Mouse (Mus musculus) limb, embryonic 12.5 days (tissue): Measurements from ENCODE around the gene Krtap28-13. TPM values are rescaled to one million over a fixed set of nuclear protein-coding genes. Genes with fewer than 3 reads are reported as not detected.

Source experiments
- ATAC-seq: fragments of 200-750 bp; cut with Nextera tagmentation; 2 replicates; pipeline ENCODE4 v1.8.0; 2017; ENCODE audit warnings: low read depth, moderate TSS enrichment; ENCODE audit not compliant: insufficient number of reproducible peaks, insufficient read depth, low FRiP score, low TSS enrichment
- H3K27ac ChIP-seq: fragments of 300-500 bp; sonication (generic); 2 replicates; pipeline ENCODE4 v1.5.1; 2016; ENCODE audit warnings: mild to moderate bottlenecking, moderate library complexity
- H3K27me3 ChIP-seq: fragments of 300-500 bp; sonication (generic); 2 replicates; pipeline ENCODE4 v1.6.1; 2016; ENCODE audit warnings: mild to moderate bottlenecking, moderate library complexity
- H3K36me3 ChIP-seq: fragments of 300-500 bp; sonication (generic); 2 replicates; pipeline ENCODE4 v1.6.1; 2016; ENCODE audit warnings: mild to moderate bottlenecking, moderate library complexity
- H3K4me1 ChIP-seq: fragments of 300-500 bp; sonication (generic); replicated peaks from 2 replicates; pipeline ENCODE4 v1.6.1; 2016
- H3K4me2 ChIP-seq: fragments of 300-500 bp; sonication (generic); 2 replicates; pipeline ENCODE4 v1.6.1; 2016; ENCODE audit warnings: mild to moderate bottlenecking, moderate library complexity
- H3K4me3 ChIP-seq: fragments of 300-500 bp; sonication (generic); replicated peaks from 2 replicates; pipeline ENCODE4 v1.5.1; 2016; ENCODE audit warnings: mild to moderate bottlenecking
- H3K9ac ChIP-seq: fragments of 300-500 bp; sonication (generic); replicated peaks from 2 replicates; pipeline ENCODE4 v1.6.1; 2016; ENCODE audit warnings: mild to moderate bottlenecking, moderate library complexity
- H3K9me3 ChIP-seq: fragments of 300-500 bp; sonication (generic); 2 replicates; pipeline ENCODE4 v1.6.1; 2016; ENCODE audit warnings: mild to moderate bottlenecking, moderate library complexity
- WGBS: fragments of 180-500 bp; shearing (Covaris S2); methylation state at CpG from one replicate; pipeline ENCODE4 v1.1.7; 2016; 5-methylcytosine and 5-hydroxymethylcytosine counted together
- polyA plus RNA-seq: library from polyadenylated mRNA; unstranded; fragments of >200 nt; fragmentation: Nextera tagmentation; extraction: Ambion mirVana; gene quantifications from 2 replicates; pipeline ENCODE4 v1.2.1, GENCODE M21; 2016

Gene Krtap28-13
- polyA plus RNA-seq, 1 experiment from 2014 or later, result not detected

- Histone ChIP-seq H3K27me3 (peaks cover 5% of the 10 kb centered on the region; the same call in 1 of the 2 replicates), H3K4me3 (no peak within 1 kb of the TSS), H3K4me1 (no peaks in the 10 kb centered on the region), H3K27ac (no peak within 1 kb of the TSS), H3K9me3 (no peaks in the 10 kb centered on the region), H3K9ac (no peak within 1 kb of the TSS), H3K36me3 (no peaks in the 10 kb centered on the region), H3K4me2 (no peak within 1 kb of the TSS)
- ATAC-seq, result no peak
- WGBS, result 75% methylated on average over 5 of the region's 5 CpGs
These were observed 15.8 kb upstream of the Krtap28-13 start, which contains the start of gene Gm47969 for GRCm38 (mm10) chr1:83044882-83045427. TSS of gene Gm47969 (plus strand) at chr1:83044932.

DNA sequence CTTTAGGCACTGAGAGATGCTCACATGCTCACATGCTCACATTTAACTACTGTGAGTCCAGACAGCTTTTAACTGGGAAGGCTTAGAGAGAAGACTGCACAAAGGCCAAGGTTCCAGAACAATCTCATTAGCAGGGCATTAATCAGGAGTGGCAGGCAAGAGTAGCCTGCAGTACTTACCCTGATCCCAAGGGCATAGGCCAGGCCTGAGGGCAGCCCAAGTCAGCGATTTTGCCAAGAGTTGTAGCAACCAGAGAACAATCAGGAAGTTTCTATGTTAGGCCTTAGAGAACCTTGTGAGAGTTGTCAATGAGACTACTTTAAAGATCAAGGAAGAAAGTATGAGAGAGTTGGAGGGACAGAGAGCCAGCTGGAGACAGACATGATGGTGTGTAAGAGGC, 2.2 kb upstream of the Krtap28-13 start:
- H3K27ac ChIP-seq, result no peak overlapping the region
- no peak overlapping the region for H3K9ac ChIP-seq
- no peak overlapping the region for H3K4me2 ChIP-seq
- H3K9me3 ChIP-seq, result no peaks in the 10 kb centered on the region
- H3K4me1 ChIP-seq, result no peaks in the 10 kb centered on the region
- H3K36me3 ChIP-seq, result no peaks in the 10 kb centered on the region
- no peaks in the 10 kb centered on the region for H3K27me3 ChIP-seq
- WGBS, result 39% methylated on average over 1 of the region's 1 CpGs
- no peak for ATAC-seq
- no peak overlapping the region for H3K4me3 ChIP-seq

- no peaks in the 10 kb centered on the region for H3K9me3 ChIP-seq
- ATAC-seq, result no peak
- H3K4me2 ChIP-seq, result no peak within 1 kb of the TSS
- H3K27ac ChIP-seq, result no peak within 1 kb of the TSS
- H3K4me1 ChIP-seq, result no peaks in the 10 kb centered on the region
- H3K36me3 ChIP-seq, result no peaks in the 10 kb centered on the region
- 91% methylated on average over 9 of the region's 9 CpGs for WGBS
- no peaks in the 10 kb centered on the region for H3K27me3 ChIP-seq
- H3K4me3 ChIP-seq, result no peak within 1 kb of the TSS
- H3K9ac ChIP-seq, result no peak within 1 kb of the TSS
These were observed 1.5 kb upstream of the Krtap28-13 start, which contains the start of gene A030005K14Rik for GRCm38 (mm10) chr1:83059278-83059677. TSS of gene A030005K14Rik (minus strand) at chr1:83059378.

- Histone ChIP-seq H3K36me3 (no peaks in the 10 kb centered on the region), H3K27ac (no peak overlapping the region), H3K9me3 (no peaks in the 10 kb centered on the region), H3K4me2 (no peak overlapping the region), H3K4me1 (no peaks in the 10 kb centered on the region), H3K9ac (no peak overlapping the region), H3K27me3 (no peaks in the 10 kb centered on the region), H3K4me3 (no peak overlapping the region)
- ATAC-seq, result no peak
- 33% methylated on average over 3 of the region's 3 CpGs for WGBS
These were observed 4.1 kb downstream of the Krtap28-13 start for GRCm38 (mm10) chr1:83064851-83065250.

- H3K9ac ChIP-seq, result no peak overlapping the region
- no peak overlapping the region for H3K4me2 ChIP-seq
- ATAC-seq, result no peak
- 78% methylated on average over 4 of the region's 4 CpGs for WGBS
- H3K4me3 ChIP-seq, result no peak overlapping the region
- H3K27ac ChIP-seq, result no peak overlapping the region
- H3K4me1 ChIP-seq, result no peaks in the 10 kb centered on the region
- no peaks in the 10 kb centered on the region for H3K36me3 ChIP-seq
- H3K9me3 ChIP-seq, result no peaks in the 10 kb centered on the region
- H3K27me3 ChIP-seq, result no peaks in the 10 kb centered on the region
These were observed 5.8 kb downstream of the Krtap28-13 start for GRCm38 (mm10) chr1:83066577-83066976.

- no peak overlapping the region for H3K27ac ChIP-seq
- 85% methylated on average over 10 of the region's 10 CpGs for WGBS
These were observed 6.5 kb downstream of the Krtap28-13 start for GRCm38 (mm10) chr1:83067205-83067604.

GRCm38 (mm10) chr1:83075526-83076189, 14.9 kb downstream of the Krtap28-13 start:
- no peak overlapping the region for H3K27ac ChIP-seq
- H3K4me3 ChIP-seq, result no peak overlapping the region; the same call in 1 of the 2 replicates
- H3K4me1 ChIP-seq, result no peaks in the 10 kb centered on the region
- H3K9me3 ChIP-seq, result no peaks in the 10 kb centered on the region
- H3K9ac ChIP-seq, result no peak overlapping the region
- no peak for ATAC-seq
- WGBS, result 49% methylated on average over 15 of the region's 15 CpGs
- H3K4me2 ChIP-seq, result peak overlapping the region; percentile 30; the same call in 1 of the 2 replicates
- H3K36me3 ChIP-seq, result no peaks in the 10 kb centered on the region
- H3K27me3 ChIP-seq, result no peaks in the 10 kb centered on the region

More at GRCm38 (mm10) chr1:83067205-83067604, 6.5 kb downstream of the Krtap28-13 start:
- no peak overlapping the region for H3K9ac ChIP-seq
- H3K27me3 ChIP-seq, result no peaks in the 10 kb centered on the region
- no peaks in the 10 kb centered on the region for H3K9me3 ChIP-seq
- H3K4me1 ChIP-seq, result no peaks in the 10 kb centered on the region
- H3K4me3 ChIP-seq, result no peak overlapping the region
- H3K4me2 ChIP-seq, result no peak overlapping the region
- ATAC-seq, result no peak
- no peaks in the 10 kb centered on the region for H3K36me3 ChIP-seq

DNA sequence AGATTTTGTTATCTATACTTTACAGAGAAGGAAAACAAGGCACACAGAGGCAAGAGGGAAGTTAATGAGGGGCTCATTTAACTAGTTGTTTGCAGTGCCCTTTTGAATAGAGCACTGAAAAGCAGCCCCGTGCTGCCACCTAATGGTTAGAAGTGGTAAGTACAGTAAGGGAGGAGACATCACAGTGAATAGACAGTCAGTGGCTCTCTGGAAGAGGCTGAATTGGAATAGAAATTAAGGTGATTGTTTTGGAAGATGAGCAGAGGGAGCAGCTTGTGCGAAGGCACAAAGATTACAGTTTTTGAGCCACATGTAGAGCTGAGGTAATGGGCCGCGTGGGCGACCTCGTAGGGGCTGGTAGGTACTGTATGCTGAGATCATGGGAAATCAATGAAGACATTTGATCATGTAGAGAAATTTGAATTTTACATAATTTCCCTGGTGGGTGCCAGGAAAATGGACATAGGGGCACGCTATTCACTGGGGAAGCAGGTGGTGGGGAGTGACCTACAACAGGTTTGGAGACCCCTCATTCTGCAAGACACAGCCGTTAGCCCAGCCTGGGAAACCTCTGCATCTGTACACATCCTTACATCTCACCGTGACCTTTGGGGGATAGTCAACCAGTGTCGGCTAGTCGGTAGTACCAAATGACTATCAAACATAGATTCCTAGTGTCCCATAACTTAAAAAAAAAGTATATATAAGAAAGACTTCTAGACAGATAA, 15.6 kb downstream of the Krtap28-13 start:
- H3K4me2 ChIP-seq, result peak overlapping the region; percentile 30; the same call in 1 of the 2 replicates

DNA sequence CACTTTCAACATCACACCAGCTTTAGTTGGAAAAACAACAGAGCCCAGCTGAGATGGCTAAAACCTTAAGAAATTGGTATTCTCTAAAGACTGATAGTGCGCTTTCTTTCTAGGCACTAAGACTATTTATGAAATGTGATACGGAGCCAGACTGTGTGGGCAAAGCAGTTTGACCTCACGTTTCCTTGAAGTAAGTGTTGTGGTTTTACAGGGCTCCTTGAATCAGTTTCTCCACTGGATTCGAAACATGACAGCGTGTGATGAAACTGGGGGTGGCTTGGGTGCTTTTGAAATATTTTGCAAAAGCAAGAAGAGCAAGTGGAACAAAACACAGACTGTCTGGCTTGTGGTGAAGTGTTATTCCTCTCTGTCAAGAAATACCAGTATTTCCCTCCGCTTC, 16.3 kb downstream of the Krtap28-13 start:
- H3K9me3 ChIP-seq, result no peaks in the 10 kb centered on the region
- H3K4me3 ChIP-seq, result no peak overlapping the region
- H3K36me3 ChIP-seq, result no peaks in the 10 kb centered on the region
- no peak for ATAC-seq
- WGBS, result 79% methylated on average over 6 of the region's 6 CpGs
- H3K4me2 ChIP-seq, result no peak overlapping the region
- H3K27ac ChIP-seq, result no peak overlapping the region
- H3K9ac ChIP-seq, result no peak overlapping the region
- H3K4me1 ChIP-seq, result no peaks in the 10 kb centered on the region
- no peaks in the 10 kb centered on the region for H3K27me3 ChIP-seq

More for the DNA sequence above, 15.6 kb downstream of the Krtap28-13 start:
- WGBS, result 49% methylated on average over 11 of the region's 11 CpGs
- no peaks in the 10 kb centered on the region for H3K27me3 ChIP-seq
- no peak overlapping the region; the same call in 1 of the 2 replicates for H3K4me3 ChIP-seq
- H3K9ac ChIP-seq, result no peak overlapping the region
- no peak overlapping the region for H3K27ac ChIP-seq
- no peaks in the 10 kb centered on the region for H3K36me3 ChIP-seq
- H3K4me1 ChIP-seq, result no peaks in the 10 kb centered on the region
- ATAC-seq, result peak; percentile 63; the same call in 1 of the 2 replicates
- no peaks in the 10 kb centered on the region for H3K9me3 ChIP-seq

GRCm38 (mm10) chr1:83084790-83085189, 24.1 kb downstream of the Krtap28-13 start:
- H3K27me3 ChIP-seq, result no peaks in the 10 kb centered on the region
- H3K9me3 ChIP-seq, result no peaks in the 10 kb centered on the region
- no peak overlapping the region for H3K9ac ChIP-seq
- WGBS, result 95% methylated on average over 2 of the region's 2 CpGs
- H3K4me3 ChIP-seq, result no peak overlapping the region
- no peak for ATAC-seq
- 0 out of 2 replicates have a peak, but pooled peaks cover 7% of the 10 kb centered on the region for H3K4me1 ChIP-seq
- H3K36me3 ChIP-seq, result no peaks in the 10 kb centered on the region
- no peak overlapping the region for H3K27ac ChIP-seq
- H3K4me2 ChIP-seq, result no peak overlapping the region

- H3K36me3 ChIP-seq, result no peaks in the 10 kb centered on the region
- WGBS, result 70% methylated on average over 3 of the region's 3 CpGs
- no peaks in the 10 kb centered on the region for H3K27me3 ChIP-seq
- no peak overlapping the region for H3K4me2 ChIP-seq
- H3K4me3 ChIP-seq, result no peak overlapping the region
- no peak overlapping the region for H3K27ac ChIP-seq
- ATAC-seq, result no peak
- H3K9me3 ChIP-seq, result 0 out of 2 replicates have a peak, but pooled peaks cover 3% of the 10 kb centered on the region
- no peaks in the 10 kb centered on the region for H3K4me1 ChIP-seq
- no peak overlapping the region for H3K9ac ChIP-seq
These were observed 30.5 kb downstream of the Krtap28-13 start for GRCm38 (mm10) chr1:83091268-83091667.
